Mouse (Mus musculus) liver, adult 10 weeks (tissue): Measurements from ENCODE around the gene Usp20. TPM values are rescaled to one million over a fixed set of nuclear protein-coding genes. Genes with fewer than 3 reads are reported as not detected.

ENCODE experiments used
- polyA plus RNA-seq: library from polyadenylated mRNA; stranded (reverse); fragments of 350-450 nt; fragmentation: Illumina TruSeq; extraction: RNeasy Lipid Tissue Mini Kit (QIAGEN cat#74804); gene quantifications from one replicate; pipeline ENCODE4 v1.2.3, GENCODE M21; 2014; ENCODE audit warnings: low read depth, low replicate concordance

Gene Usp20
- polyA plus RNA-seq, result 0.45 TPM

GRCm38 (mm10) chr2:30981790-30982513 is at the start of gene Usp20, which contains the start of gene BC005624:
TSS of gene Usp20 (plus strand) at chr2:30982279.
TSS of gene BC005624 (minus strand) at chr2:30982201.

GRCm38 (mm10) chr2:30952824-30953490 is 29.1 kb upstream of the Usp20 start, which contains the start of gene Tor1b:
TSS of gene Tor1b (plus strand) at chr2:30952959.

GRCm38 (mm10) chr2:30967352-30968327 is 14.4 kb upstream of the Usp20 start, which contains the start of gene Tor1a:
TSS of gene Tor1a (minus strand) at chr2:30967933.

Other genes starting within 250 kb of the Usp20 start
- gene 1700001O22Rik, start 178.6 kb upstream of the Usp20 start, polyA plus RNA-seq, result not detected
- gene Ntmt1, start 174.5 kb upstream of the Usp20 start, polyA plus RNA-seq, result 0.58 TPM
- not detected for gene Asb6, start 151.9 kb upstream of the Usp20 start, polyA plus RNA-seq
- not detected for gene Prrx2, start 147.3 kb upstream of the Usp20 start, polyA plus RNA-seq
- 0.26 TPM for gene Ptges, start 52.4 kb upstream of the Usp20 start, polyA plus RNA-seq
- 13.8 TPM for gene Tor1b, start 29.3 kb upstream of the Usp20 start, polyA plus RNA-seq
- 20.0 TPM for gene Tor1a, start 14.3 kb upstream of the Usp20 start, polyA plus RNA-seq
- 13.6 TPM for gene BC005624, start 78 bp upstream of the Usp20 start, polyA plus RNA-seq
- 7.6 TPM for gene Fnbp1, start 159.7 kb downstream of the Usp20 start, polyA plus RNA-seq
- 9.2 TPM for gene Gpr107, start 170.0 kb downstream of the Usp20 start, polyA plus RNA-seq